Mouse (Mus musculus): ENCODE results near the gene Galr2.
A peak's percentile ranks its signal among the peaks of the same experiment; 100 is the strongest.
"Not testable (repeated sequence)": the region's sequence is repeated elsewhere in the genome, so short reads cannot be mapped to it uniquely, and the experiment has no call there.

Gene Galr2

GRCm38 (mm10) chr11:116269560-116269959 is 11.2 kb upstream of the Galr2 start:
- no peak for DNase-seq (ENCODE audit: low spot score)

- DNase-seq (ENCODE audit: low spot score): peak; percentile 24
These were observed 7.9 kb upstream of the Galr2 start for GRCm38 (mm10) chr11:116272589-116273468.

GRCm38 (mm10) chr11:116273469-116274044 is 7.2 kb upstream of the Galr2 start:
- DNase-seq (ENCODE audit: low spot score): no peak

GRCm38 (mm10) chr11:116274045-116274666 is 6.6 kb upstream of the Galr2 start, which contains the start of gene Srp68:
TSS of gene Srp68 (minus strand) at chr11:116274217.
- DNase-seq (ENCODE audit: low spot score): peak; percentile 81

- not testable (repeated sequence) for DNase-seq (ENCODE audit: low spot score)
These were observed 3.6 kb upstream of the Galr2 start for GRCm38 (mm10) chr11:116277184-116277583.

- DNase-seq (ENCODE audit: low spot score): no peak
These were observed 932 bp downstream of the Galr2 start for GRCm38 (mm10) chr11:116281671-116282070.

- DNase-seq (ENCODE audit: low spot score): no peak
These were observed 1.4 kb downstream of the Galr2 start for GRCm38 (mm10) chr11:116282089-116282488.

- no peak for DNase-seq (ENCODE audit: low spot score)
These were observed 2.3 kb downstream of the Galr2 start for GRCm38 (mm10) chr11:116282912-116283521.

GRCm38 (mm10) chr11:116283982-116284381 is 3.2 kb downstream of the Galr2 start:
- no peak for DNase-seq (ENCODE audit: low spot score)

- no peak for DNase-seq (ENCODE audit: low spot score)
These were observed 5.0 kb downstream of the Galr2 start for GRCm38 (mm10) chr11:116285770-116286191.

GRCm38 (mm10) chr11:116287351-116287750 is 6.6 kb downstream of the Galr2 start:
- DNase-seq (ENCODE audit: low spot score): no peak

- no peak for DNase-seq (ENCODE audit: low spot score)
These were observed 9.8 kb downstream of the Galr2 start for GRCm38 (mm10) chr11:116290556-116290955.

GRCm38 (mm10) chr11:116292401-116292800 is 11.7 kb downstream of the Galr2 start:
- DNase-seq (ENCODE audit: low spot score): no peak

GRCm38 (mm10) chr11:116293538-116294137 is 12.9 kb downstream of the Galr2 start:
- DNase-seq (ENCODE audit: low spot score): no peak

GRCm38 (mm10) chr11:116294319-116294718 is 13.6 kb downstream of the Galr2 start:
- DNase-seq (ENCODE audit: low spot score): peak; percentile 68

GRCm38 (mm10) chr11:116296191-116296734 is 15.5 kb downstream of the Galr2 start:
- DNase-seq (ENCODE audit: low spot score): no peak

GRCm38 (mm10) chr11:116297017-116297416 is 16.3 kb downstream of the Galr2 start:
- no peak for DNase-seq (ENCODE audit: low spot score)

GRCm38 (mm10) chr11:116298221-116298620 is 17.5 kb downstream of the Galr2 start:
- no peak for DNase-seq (ENCODE audit: low spot score)

- no peak for DNase-seq (ENCODE audit: low spot score)
These were observed 17.9 kb downstream of the Galr2 start for GRCm38 (mm10) chr11:116298621-116299020.

GRCm38 (mm10) chr11:116305423-116305822 is 24.7 kb downstream of the Galr2 start:
- DNase-seq (ENCODE audit: low spot score): no peak

- DNase-seq (ENCODE audit: low spot score): peak; percentile 92
These were observed 25.6 kb downstream of the Galr2 start for GRCm38 (mm10) chr11:116306126-116306982.
